Mouse (Mus musculus) CH12.LX (cell line): ENCODE data around the gene Vsig8. TPM values are rescaled to one million over a fixed set of nuclear protein-coding genes. Genes with fewer than 3 reads are reported as not detected.

Source experiments
- DNase-seq: peaks from one replicate; pipeline ENCODE4 v3.0.0-alpha.2; 2013; ENCODE audit errors: extremely low read depth
- H3K27ac ChIP-seq: 2 replicates; pipeline ENCODE4 v1.5.1; 2012; ENCODE audit warnings: low read depth, mild to moderate bottlenecking, control low read depth, moderate library complexity; ENCODE audit not compliant: insufficient read depth
- H3K27me3 ChIP-seq: replicated peaks from 2 replicates; pipeline ENCODE3; 2012; ENCODE audit warnings: inconsistent platforms
- H3K36me3 ChIP-seq, 2 experiments: replicated peaks in 1 of 2; 2 replicates each; pipeline versions ENCODE3 to v1.6.1; 2012; ENCODE audit warnings: inconsistent platforms in 1 of 2, low read length in 1 of 2, mild to moderate bottlenecking in 1 of 2, mixed read lengths in 1 of 2, moderate library complexity in 1 of 2; ENCODE audit not compliant: control insufficient read depth in 1 of 2, insufficient read depth in 1 of 2
- H3K4me1 ChIP-seq, 2 experiments: 2 replicates each; pipeline ENCODE4 v1.6.1; 2012; ENCODE audit warnings: inconsistent platforms in 1 of 2, moderate library complexity in 1 of 2; ENCODE audit not compliant: insufficient read depth in 2 of 2, control insufficient read depth in 1 of 2
- H3K4me2 ChIP-seq: 2 replicates; pipeline ENCODE4 v1.6.1; 2012; ENCODE audit warnings: low read depth, mild to moderate bottlenecking, control low read depth; ENCODE audit not compliant: poor library complexity, insufficient read depth, severe bottlenecking
- H3K4me3 ChIP-seq, 3 experiments: fragments of 150-350 bp in 1 of 3; sonication (generic) in 1 of 3; replicated peaks in 1 of 3; 2 replicates each; pipeline versions ENCODE3 to v1.5.1; 2011 to 2012; ENCODE audit warnings: low read depth in 2 of 3, low read length in 2 of 3, mild to moderate bottlenecking in 2 of 3, moderate library complexity in 2 of 3, control low read depth in 1 of 3, improper control_type of control experiment in 1 of 3, inconsistent platforms in 1 of 3, mixed read lengths in 1 of 3; ENCODE audit not compliant: poor library complexity in 1 of 3
- H3K79me2 ChIP-seq: replicated peaks from 2 replicates; pipeline ENCODE4 v1.6.1; 2012; ENCODE audit warnings: mild to moderate bottlenecking, moderate library complexity; ENCODE audit not compliant: control insufficient read depth, poor library complexity, insufficient read depth, severe bottlenecking; ENCODE audit errors: extremely low read depth
- H3K9ac ChIP-seq: 2 replicates; pipeline ENCODE4 v1.6.1; 2012; ENCODE audit warnings: low read depth, mild to moderate bottlenecking, control low read depth, moderate library complexity; ENCODE audit not compliant: insufficient read depth
- H3K9me3 ChIP-seq: replicated peaks from 2 replicates; pipeline ENCODE3; 2012; ENCODE audit warnings: low read length, inconsistent platforms, mixed read lengths
- BHLHE40 ChIP-seq: IDR thresholded peaks from 2 replicates; pipeline ENCODE4 v1.6.1; 2011; ENCODE audit warnings: mild to moderate bottlenecking, low read depth, low read length, improper control_type of control experiment
- CHD1 ChIP-seq: IDR thresholded peaks from 2 replicates; pipeline ENCODE4 v1.6.1; 2012; ENCODE audit warnings: low read depth, low read length, improper control_type of control experiment, inconsistent platforms
- ELF1 ChIP-seq: IDR thresholded peaks from 2 replicates; pipeline ENCODE4 v1.6.1; 2014; ENCODE audit warnings: low read depth, mild to moderate bottlenecking, inconsistent platforms, low read length, improper control_type of control experiment
- ETS1 ChIP-seq: conservative IDR thresholded peaks from 2 replicates; pipeline ENCODE4 v1.6.1; 2012; ENCODE audit warnings: low read depth, mild to moderate bottlenecking, inconsistent platforms, low read length, improper control_type of control experiment, moderate library complexity
- GABPA ChIP-seq: IDR thresholded peaks from 2 replicates; pipeline ENCODE4 v1.6.1; 2012; ENCODE audit warnings: low read depth, low read length, improper control_type of control experiment, inconsistent platforms; ENCODE audit not compliant: insufficient replicate concordance
- HCFC1 ChIP-seq: IDR thresholded peaks from 2 replicates; pipeline ENCODE4 v1.6.1; 2012; ENCODE audit warnings: low read depth, mild to moderate bottlenecking, inconsistent platforms, low read length, improper control_type of control experiment
- IRF4 ChIP-seq: IDR thresholded peaks from 2 replicates; pipeline ENCODE4 v1.6.1; 2014; ENCODE audit warnings: low read depth, mild to moderate bottlenecking, inconsistent platforms, low read length, improper control_type of control experiment
- JUND ChIP-seq: conservative IDR thresholded peaks from 2 replicates; pipeline ENCODE4 v1.6.1; 2011; ENCODE audit warnings: low read depth, low read length, improper control_type of control experiment
- KAT2A ChIP-seq: IDR thresholded peaks from 2 replicates; pipeline ENCODE4 v1.6.1; 2012; ENCODE audit warnings: low read length, improper control_type of control experiment, inconsistent platforms; ENCODE audit not compliant: insufficient replicate concordance
- MAFK ChIP-seq: IDR thresholded peaks from 2 replicates; pipeline ENCODE4 v1.6.1; 2011; ENCODE audit warnings: low read length, improper control_type of control experiment; ENCODE audit not compliant: insufficient replicate concordance
- MAX ChIP-seq: IDR thresholded peaks from 2 replicates; pipeline ENCODE4 v1.6.1; 2011; ENCODE audit warnings: low read length, improper control_type of control experiment
- MEF2A ChIP-seq: IDR thresholded peaks from 2 replicates; pipeline ENCODE4 v1.6.1; 2014; ENCODE audit warnings: low read depth, mild to moderate bottlenecking, inconsistent platforms, low read length, improper control_type of control experiment, borderline replicate concordance
- NRF1 ChIP-seq: IDR thresholded peaks from 2 replicates; pipeline ENCODE4 v1.6.1; 2014; ENCODE audit warnings: low read depth, mild to moderate bottlenecking, inconsistent platforms, low read length, improper control_type of control experiment, moderate library complexity
- POLR2A ChIP-seq: IDR thresholded peaks from 2 replicates; pipeline ENCODE4 v1.6.1; 2011; ENCODE audit warnings: low read depth, mild to moderate bottlenecking, improper control_type of control experiment, low read length
- POLR2AphosphoS2 ChIP-seq: IDR thresholded peaks from 2 replicates; pipeline ENCODE4 v1.6.1; 2011; ENCODE audit warnings: low read depth, low read length, improper control_type of control experiment
- SIN3A ChIP-seq: IDR thresholded peaks from 2 replicates; pipeline ENCODE4 v1.6.1; 2012; ENCODE audit warnings: low read length, improper control_type of control experiment, inconsistent platforms
- TBP ChIP-seq: conservative IDR thresholded peaks from 2 replicates; pipeline ENCODE4 v1.6.1; 2011; ENCODE audit warnings: low read depth, low read length, improper control_type of control experiment
- TCF12 ChIP-seq: IDR thresholded peaks from 2 replicates; pipeline ENCODE4 v1.6.1; 2014; ENCODE audit warnings: low read depth, mild to moderate bottlenecking, inconsistent platforms, low read length, improper control_type of control experiment
- UBTF ChIP-seq: IDR thresholded peaks from 2 replicates; pipeline ENCODE4 v1.6.1; 2012; ENCODE audit warnings: low read depth, mild to moderate bottlenecking, inconsistent platforms, low read length, improper control_type of control experiment, moderate library complexity
- USF2 ChIP-seq: conservative IDR thresholded peaks from 2 replicates; pipeline ENCODE4 v1.6.1; 2011; ENCODE audit warnings: low read depth, low read length, improper control_type of control experiment
- ZC3H11A ChIP-seq: IDR thresholded peaks from 2 replicates; pipeline ENCODE4 v1.6.1; 2012; ENCODE audit warnings: low read depth, mild to moderate bottlenecking, inconsistent platforms, low read length, improper control_type of control experiment
- ZMIZ1 ChIP-seq: IDR thresholded peaks from 2 replicates; pipeline ENCODE4 v1.6.1; 2012; ENCODE audit warnings: low read depth, mild to moderate bottlenecking, inconsistent platforms, low read length, improper control_type of control experiment
- dilution Hi-C: fragments of 300-500 bp; cut with MboI; formaldehyde crosslinking; loops from 2 replicates; pipeline ENCODE4 v1.14.3; 2020; ENCODE audit warnings: low sequenced_read_pairs; ENCODE audit not compliant: extremely low pct_unique_long_range_greater_than_20kb, extremely low pct_ligation_motif_present
- in situ Hi-C: fragments of 300-500 bp; cut with MboI; formaldehyde crosslinking; loops from 3 replicates; pipeline ENCODE4 v1.14.3; 2019; ENCODE audit warnings: low sequenced_read_pairs, low pct_ligation_motif_present, low pct_unique_long_range_greater_than_20kb, mixed read lengths
- polyA plus RNA-seq: library from polyadenylated mRNA; unstranded; fragments of >175 nt; gene quantifications from 2 replicates; pipeline ENCODE4 v1.2.1, GENCODE M21; 2012; ENCODE audit warnings: low read depth; ENCODE audit not compliant: insufficient read length
- total RNA-seq, 2 experiments: library from RNA; depleted of rRNA; stranded (reverse); fragments of 300-350 nt in 1 of 2; fragments of >200 nt in 1 of 2; gene quantifications; 2 replicates each; pipeline ENCODE4 v1.2.3; 2012 to 2014

The Vsig8 gene
- total and polyA plus RNA-seq, 3 experiments = 0.17 to 0.29 TPM; not detected in 1

- DNase-seq = no peak
- dilution Hi-C loops (no loop called here), in situ Hi-C loops (loop anchor here (5.0 kb wide), 1 partner anchor 36 kb away; no protein-coding TSS in a partner anchor)
- Histone ChIP-seq H3K27me3 (peaks cover 13% of the 10 kb centered on the region), H3K4me1 (peaks cover 8 to 35% of the 10 kb centered on the region in 2 experiments), H3K79me2 (no peaks in the 10 kb centered on the region), H3K36me3 (no peaks in the 10 kb centered on the region), H3K9me3 (no peaks in the 10 kb centered on the region), H3K4me3 (peak overlapping the region; percentile 65 to 69 (median 66)), H3K27ac (no peak overlapping the region), H3K4me2 (peak overlapping the region; percentile 87), H3K9ac (0 out of 2 replicates have a peak overlapping the region, but pooled peaks have one; percentile 11)
- TF ChIP-seq CHD1 = no peak
- TF ChIP-seq NRF1 = no peak
- TF ChIP-seq USF2 = no peak
- TF ChIP-seq JUND = no peak
- TF ChIP-seq UBTF = no peak
- TF ChIP-seq TBP = no peak
- TF ChIP-seq POLR2A = no peak
- no peak for TF ChIP-seq MAFK
- no peak for TF ChIP-seq HCFC1
- no peak for TF ChIP-seq TCF12
- no peak for TF ChIP-seq GABPA
- no peak for TF ChIP-seq SIN3A
- TF ChIP-seq POLR2AphosphoS2 = no peak
- TF ChIP-seq ELF1 = no peak
These were observed 4.7 kb upstream of the Vsig8 start for GRCm38 (mm10) chr1:172551009-172551408.

GRCm38 (mm10) chr1:172552623-172553022 lies 3.1 kb upstream of the Vsig8 start:
- Histone ChIP-seq H3K4me1 (peaks cover 8 to 33% of the 10 kb centered on the region in 2 experiments), H3K4me2 (no peak overlapping the region), H3K9ac (no peak overlapping the region), H3K36me3 (no peaks in the 10 kb centered on the region), H3K9me3 (no peaks in the 10 kb centered on the region), H3K27ac (no peak overlapping the region), H3K4me3 (no peak overlapping the region), H3K27me3 (peaks cover 23% of the 10 kb centered on the region), H3K79me2 (no peaks in the 10 kb centered on the region)
- in situ Hi-C loops (loop anchor here (5.0 kb wide), 1 partner anchor 35 kb away; no protein-coding TSS in a partner anchor), dilution Hi-C loops (no loop called here)
- DNase-seq = no peak
- TF ChIP-seq SIN3A (no peak), CHD1 (no peak), ZC3H11A (no peak), JUND (no peak), IRF4 (no peak), MAX (no peak), BHLHE40 (no peak), MEF2A (no peak), ZMIZ1 (no peak), TCF12 (no peak), KAT2A (no peak), POLR2AphosphoS2 (no peak), ETS1 (no peak), MAFK (no peak)
